Mouse (Mus musculus): ENCODE measurements at regions not wholly inside any gene's neighbourhood (a gene's known extent, or its start where the extent isn't known, plus 50 kb on each side); places are given as distances from the start of the nearest gene placed in this dataset.
A peak's percentile ranks its signal among the peaks of the same experiment; 100 is the strongest.

DNA sequence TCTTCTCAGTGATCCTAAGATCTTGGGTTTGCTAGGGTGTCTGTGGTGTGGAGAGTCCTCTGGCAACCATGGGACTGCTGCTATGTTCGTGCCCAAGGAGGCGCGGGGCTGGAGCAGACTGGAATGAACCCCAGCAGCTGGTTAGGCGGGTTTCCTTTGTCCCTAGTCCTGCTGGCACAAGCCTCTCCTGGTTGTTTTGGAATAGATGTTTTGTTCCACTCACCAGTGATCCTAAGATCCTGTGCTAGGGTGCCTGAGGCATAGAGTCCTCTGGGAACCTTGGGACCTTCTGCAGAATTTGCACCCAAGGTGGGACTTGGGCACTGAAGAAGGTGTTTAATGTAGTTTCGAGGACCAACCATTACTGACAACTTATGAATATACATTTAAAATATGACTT lies 1205.9 kb upstream of the Gm8797 start:
- WGBS: 79% methylated on average over 5 of the region's 5 CpGs
- H3K9ac ChIP-seq (replicated peaks; ENCODE audit: low read depth): no peak overlapping the region
- H3K4me2 ChIP-seq (replicated peaks; ENCODE audit: low read depth, low read length): no peak overlapping the region
- no peaks in the 10 kb centered on the region for H3K9me3 ChIP-seq (ENCODE audit: low read length)
- H3K4me1 ChIP-seq (ENCODE audit: insufficient read depth, low read depth, low read length): no peaks in the 10 kb centered on the region
- no peak overlapping the region for H3K27ac ChIP-seq (ENCODE audit: low read length)
- ATAC-seq: no peak
- no peak for DNase-seq (ENCODE audit: low spot score)
- no peaks in the 10 kb centered on the region for H3K27me3 ChIP-seq (replicated peaks; ENCODE audit: insufficient read depth, low read length)
- no peak overlapping the region for H3K4me3 ChIP-seq (ENCODE audit: low read depth, low read length)
- H3K36me3 ChIP-seq (ENCODE audit: insufficient read depth, low read length): no peaks in the 10 kb centered on the region
- TF ChIP-seq CTCF (IDR thresholded peaks at IDR 0.05) (no peak), EP300 (IDR thresholded peaks at IDR 0.05) (no peak)

DNA sequence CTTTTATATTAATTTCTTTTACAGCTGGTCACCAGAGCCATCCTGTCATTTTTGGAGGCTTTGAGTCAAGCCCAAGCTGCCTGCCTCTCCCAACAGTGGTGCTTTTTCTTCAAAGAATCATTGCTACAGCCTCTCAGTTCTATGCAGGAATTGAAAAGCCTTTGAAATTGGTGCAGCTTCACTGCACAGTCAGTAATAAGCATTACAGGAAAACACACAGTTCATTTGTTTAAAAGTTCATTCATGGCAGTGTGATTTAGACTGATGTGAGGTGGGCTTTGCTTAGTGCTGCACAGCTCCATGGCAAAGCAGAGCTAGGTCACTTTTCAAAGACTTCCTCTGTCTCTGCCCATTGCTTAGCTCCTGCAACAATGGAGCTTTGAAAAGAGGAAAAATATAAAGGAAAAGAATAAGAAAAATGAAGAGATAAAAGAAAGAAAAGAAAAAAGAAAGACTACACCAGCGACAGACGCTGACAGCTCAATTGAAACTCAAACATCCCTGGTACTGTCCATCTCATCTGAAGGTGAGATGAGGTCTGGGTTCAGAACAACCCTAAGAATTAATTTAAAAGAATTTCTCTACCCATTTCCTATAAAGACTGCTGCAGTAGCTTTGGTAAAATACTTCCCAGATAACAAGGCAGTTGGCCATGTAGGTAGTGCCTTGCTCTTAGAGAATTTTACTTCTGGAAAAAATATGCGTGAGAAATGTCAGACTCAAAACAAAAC lies 1204.3 kb upstream of the Gm8797 start:
- no peak for TF ChIP-seq EP300 (IDR thresholded peaks at IDR 0.05)
- TF ChIP-seq CTCF (IDR thresholded peaks at IDR 0.05): no peak
- no peak for ATAC-seq
- H3K9ac ChIP-seq (replicated peaks; ENCODE audit: low read depth): no peak overlapping the region
- H3K36me3 ChIP-seq (ENCODE audit: insufficient read depth, low read length): no peaks in the 10 kb centered on the region
- no peaks in the 10 kb centered on the region for H3K4me1 ChIP-seq (ENCODE audit: insufficient read depth, low read depth, low read length)
- H3K27ac ChIP-seq (ENCODE audit: low read length): no peak overlapping the region
- no peak overlapping the region for H3K4me3 ChIP-seq (ENCODE audit: low read depth, low read length)
- WGBS: 85% methylated on average over 3 of the region's 3 CpGs
- DNase-seq (ENCODE audit: low spot score): no peak
- no peak overlapping the region for H3K4me2 ChIP-seq (replicated peaks; ENCODE audit: low read depth, low read length)
- no peaks in the 10 kb centered on the region for H3K27me3 ChIP-seq (replicated peaks; ENCODE audit: insufficient read depth, low read length)
- H3K9me3 ChIP-seq (ENCODE audit: low read length): no peaks in the 10 kb centered on the region

DNA sequence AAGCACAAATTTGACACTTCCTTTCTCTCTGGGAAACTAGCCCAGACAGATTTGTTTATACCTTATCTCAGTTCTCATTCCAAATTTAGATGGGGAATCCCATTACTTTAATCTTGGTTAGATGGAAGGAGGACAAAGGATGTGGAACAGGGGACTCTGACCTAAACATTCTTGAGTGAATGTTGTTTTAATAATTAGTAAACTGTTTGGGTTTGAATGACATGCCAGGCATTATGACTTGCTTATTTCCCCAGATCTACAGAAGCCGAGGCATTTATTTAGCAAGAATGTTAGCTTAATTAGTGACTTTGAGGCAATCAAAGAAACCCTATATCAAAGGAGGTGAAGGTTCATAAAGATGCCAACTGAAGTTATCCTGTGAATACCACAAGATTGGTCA lies 1189.9 kb upstream of the Gm8797 start:
- DNase-seq (ENCODE audit: low spot score) (peak; percentile 6), ATAC-seq (no peak)
- Histone ChIP-seq H3K4me1 (ENCODE audit: insufficient read depth, low read depth, low read length) (no peaks in the 10 kb centered on the region), H3K4me3 (ENCODE audit: low read depth, low read length) (no peak overlapping the region), H3K9ac (replicated peaks; ENCODE audit: low read depth) (no peak overlapping the region), H3K9me3 (ENCODE audit: low read length) (no peaks in the 10 kb centered on the region), H3K36me3 (ENCODE audit: insufficient read depth, low read length) (no peaks in the 10 kb centered on the region), H3K4me2 (replicated peaks; ENCODE audit: low read depth, low read length) (no peak overlapping the region), H3K27ac (ENCODE audit: low read length) (no peak overlapping the region), H3K27me3 (replicated peaks; ENCODE audit: insufficient read depth, low read length) (no peaks in the 10 kb centered on the region)
- WGBS: 39% methylated on average over 1 of the region's 1 CpGs
- TF ChIP-seq EP300 (IDR thresholded peaks at IDR 0.05) (0 out of 2 replicates have a peak, but pooled peaks have one; percentile 10), CTCF (IDR thresholded peaks at IDR 0.05) (no peak)

DNA sequence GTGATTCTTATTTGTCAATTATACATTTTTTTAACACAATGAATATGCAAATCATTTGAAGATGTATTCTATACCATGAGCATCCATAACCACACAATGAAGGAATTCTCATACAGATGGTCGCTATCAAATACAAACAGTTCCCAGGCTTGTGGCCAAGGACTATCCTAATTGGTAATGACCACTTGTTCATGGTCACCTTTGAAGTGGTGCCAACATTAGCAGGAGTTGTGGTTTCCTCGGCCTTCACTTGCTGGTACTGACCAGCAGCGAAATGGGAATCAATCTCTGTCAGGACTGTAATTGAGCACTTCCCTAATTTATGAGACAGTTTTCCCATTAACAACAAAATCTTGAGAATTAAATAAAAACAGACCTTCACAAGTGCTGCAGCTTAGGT lies 1168.1 kb upstream of the Gm8797 start:
- no peak overlapping the region for H3K27ac ChIP-seq (ENCODE audit: low read length)
- no peaks in the 10 kb centered on the region for H3K9me3 ChIP-seq (ENCODE audit: low read length)
- ATAC-seq (no peak), DNase-seq (ENCODE audit: low spot score) (no peak)
- H3K36me3 ChIP-seq (ENCODE audit: insufficient read depth, low read length): no peaks in the 10 kb centered on the region
- H3K4me2 ChIP-seq (replicated peaks; ENCODE audit: low read depth, low read length): no peak overlapping the region
- 44% methylated on average over 3 of the region's 3 CpGs for WGBS
- TF ChIP-seq EP300 (IDR thresholded peaks at IDR 0.05): no peak
- TF ChIP-seq CTCF (IDR thresholded peaks at IDR 0.05): no peak
- no peaks in the 10 kb centered on the region for H3K27me3 ChIP-seq (replicated peaks; ENCODE audit: insufficient read depth, low read length)
- no peak overlapping the region for H3K9ac ChIP-seq (replicated peaks; ENCODE audit: low read depth)
- H3K4me3 ChIP-seq (ENCODE audit: low read depth, low read length): no peak overlapping the region
- no peaks in the 10 kb centered on the region for H3K4me1 ChIP-seq (ENCODE audit: insufficient read depth, low read depth, low read length)

DNA sequence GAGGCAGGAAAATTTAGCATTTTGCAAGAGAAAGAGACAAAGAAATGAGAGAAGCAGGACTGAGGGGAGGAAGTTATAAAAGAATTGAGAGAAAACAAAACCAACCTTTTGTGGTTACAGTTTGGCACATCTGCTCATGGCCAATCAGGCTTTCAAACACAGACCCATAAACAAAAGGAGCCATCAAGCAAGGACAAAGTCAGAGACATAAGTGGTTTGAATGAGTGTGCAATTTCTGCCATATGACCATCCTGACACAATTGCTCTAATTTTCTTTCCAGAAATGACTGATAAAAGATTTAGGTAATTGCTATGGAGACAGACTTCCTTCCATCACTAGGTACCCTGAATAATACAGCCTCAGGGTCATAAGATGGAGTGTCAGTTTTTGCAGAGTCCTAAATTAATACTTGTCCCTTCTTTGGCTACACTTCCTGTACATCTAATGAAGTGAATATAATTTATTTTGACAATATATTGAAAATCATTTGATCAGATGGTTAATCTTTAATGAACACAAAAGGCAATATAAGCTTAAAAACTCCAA lies 1156.6 kb upstream of the Gm8797 start:
- H3K27ac ChIP-seq (ENCODE audit: low read length): no peak overlapping the region
- TF ChIP-seq EP300 (IDR thresholded peaks at IDR 0.05): no peak
- TF ChIP-seq CTCF (IDR thresholded peaks at IDR 0.05): no peak
- no peak overlapping the region for H3K4me3 ChIP-seq (ENCODE audit: low read depth, low read length)
- ATAC-seq (no peak), DNase-seq (ENCODE audit: low spot score) (no peak)
- no peak overlapping the region for H3K4me2 ChIP-seq (replicated peaks; ENCODE audit: low read depth, low read length)
- H3K4me1 ChIP-seq (ENCODE audit: insufficient read depth, low read depth, low read length): no peaks in the 10 kb centered on the region
- H3K27me3 ChIP-seq (replicated peaks; ENCODE audit: insufficient read depth, low read length): no peaks in the 10 kb centered on the region
- H3K9ac ChIP-seq (replicated peaks; ENCODE audit: low read depth): no peak overlapping the region
- no peaks in the 10 kb centered on the region for H3K36me3 ChIP-seq (ENCODE audit: insufficient read depth, low read length)
- H3K9me3 ChIP-seq (ENCODE audit: low read length): no peaks in the 10 kb centered on the region

DNA sequence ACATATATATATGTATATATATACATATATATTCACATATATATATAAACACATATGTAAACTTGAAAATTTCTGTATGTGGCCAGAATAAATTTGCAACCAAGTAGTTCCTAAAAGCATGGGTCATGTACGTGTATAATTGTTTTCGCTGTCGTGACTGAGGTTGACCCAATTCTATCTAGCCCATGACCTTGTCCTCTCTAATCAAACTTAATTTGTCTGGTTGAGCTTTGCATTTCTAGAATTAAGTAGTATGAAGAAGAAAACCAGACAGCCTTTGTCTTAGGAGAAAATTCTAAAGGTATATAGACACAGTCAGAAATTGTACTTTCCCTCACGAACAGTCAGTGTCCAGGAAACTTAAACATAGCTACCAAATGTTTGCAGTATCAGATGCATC lies 1156.1 kb upstream of the Gm8797 start:
- TF ChIP-seq CTCF (IDR thresholded peaks at IDR 0.05) (no peak), EP300 (IDR thresholded peaks at IDR 0.05) (no peak)
- DNase-seq (ENCODE audit: low spot score): no peak
- Histone ChIP-seq H3K9me3 (ENCODE audit: low read length) (no peaks in the 10 kb centered on the region), H3K4me1 (ENCODE audit: insufficient read depth, low read depth, low read length) (no peaks in the 10 kb centered on the region), H3K9ac (replicated peaks; ENCODE audit: low read depth) (no peak overlapping the region), H3K4me2 (replicated peaks; ENCODE audit: low read depth, low read length) (no peak overlapping the region), H3K27ac (ENCODE audit: low read length) (no peak overlapping the region), H3K36me3 (ENCODE audit: insufficient read depth, low read length) (no peaks in the 10 kb centered on the region), H3K4me3 (ENCODE audit: low read depth, low read length) (no peak overlapping the region), H3K27me3 (replicated peaks; ENCODE audit: insufficient read depth, low read length) (no peaks in the 10 kb centered on the region)
- WGBS: 82% methylated on average over 4 of the region's 4 CpGs
- ATAC-seq: no peak
